Mouse (Mus musculus): ENCODE data around the gene Rtn4rl2. TPM values are rescaled to one million over a fixed set of nuclear protein-coding genes. Genes with fewer than 3 reads are reported as not detected.

The Rtn4rl2 gene
- polyA plus RNA-seq (2011; ENCODE audit: insufficient read depth, insufficient read length, low read depth, missing spikeins), result not detected in 2 replicates

GRCm38 (mm10) chr2:84886234-84886731 lies at the start of gene Rtn4rl2:
TSS of gene Rtn4rl2 (minus strand) at chr2:84886710.
- no peak for TF ChIP-seq POLR2A (IDR thresholded peaks at IDR 0.05; ENCODE audit: insufficient read depth, low read length)
- no peak for TF ChIP-seq EP300 (IDR thresholded peaks at IDR 0.05; ENCODE audit: insufficient read depth, low read depth, low read length)
- no peak for TF ChIP-seq CTCF (IDR thresholded peaks at IDR 0.05; ENCODE audit: low read depth, low read length)
- peak within 1 kb of the TSS; percentile 32 for H3K9ac ChIP-seq (ENCODE audit: low read depth, poor library complexity, severe bottlenecking)
- H3K4me1 ChIP-seq (ENCODE audit: control insufficient read depth, insufficient read depth, low read length), result no peaks in the 10 kb centered on the region
- peaks cover 19% of the 10 kb centered on the region for H3K27me3 ChIP-seq (ENCODE audit: control insufficient read depth, insufficient read depth, low read length, poor library complexity, severe bottlenecking)
- H3K36me3 ChIP-seq (ENCODE audit: control insufficient read depth, insufficient read depth, low read length, poor library complexity, severe bottlenecking), result no peaks in the 10 kb centered on the region
- H3K27ac ChIP-seq (ENCODE audit: insufficient read depth, low read length), result no peak within 1 kb of the TSS
- H3K4me3 ChIP-seq (ENCODE audit: low read depth, low read length), result peak within 1 kb of the TSS; percentile 64
- H3K9me3 ChIP-seq (replicated peaks; ENCODE audit: control insufficient read depth, insufficient read depth, low read length, poor library complexity, severe bottlenecking), result no peaks in the 10 kb centered on the region

DNA sequence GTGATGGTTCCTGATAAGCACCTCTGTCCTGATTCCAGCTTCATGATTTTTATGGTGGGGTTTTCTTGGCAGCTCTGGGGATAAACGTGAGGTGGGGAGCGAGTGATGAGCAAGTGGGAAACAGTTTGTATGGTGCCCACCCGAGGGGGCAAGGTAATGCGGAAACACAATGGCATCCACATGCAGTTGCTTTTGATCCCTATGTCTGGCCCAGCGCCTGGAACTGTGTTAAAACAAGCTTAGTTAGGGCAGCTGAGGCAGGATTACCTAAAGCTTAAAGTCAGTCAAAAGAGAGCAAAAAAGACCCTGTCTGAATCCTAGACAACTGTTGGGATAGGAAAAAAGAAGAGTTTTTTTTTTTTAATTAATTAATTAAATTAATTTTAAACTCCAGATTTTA lies 48.6 kb upstream of the Rtn4rl2 start:
- Histone ChIP-seq H3K36me3 (ENCODE audit: control insufficient read depth, insufficient read depth, low read length, poor library complexity, severe bottlenecking) (no peaks in the 10 kb centered on the region), H3K27me3 (ENCODE audit: control insufficient read depth, insufficient read depth, low read length, poor library complexity, severe bottlenecking) (no peaks in the 10 kb centered on the region), H3K27ac (ENCODE audit: insufficient read depth, low read length) (no peak overlapping the region), H3K9me3 (replicated peaks; ENCODE audit: control insufficient read depth, insufficient read depth, low read length, poor library complexity, severe bottlenecking) (no peaks in the 10 kb centered on the region), H3K4me1 (ENCODE audit: control insufficient read depth, insufficient read depth, low read length) (no peaks in the 10 kb centered on the region), H3K9ac (ENCODE audit: low read depth, poor library complexity, severe bottlenecking) (no peak overlapping the region), H3K4me3 (ENCODE audit: low read depth, low read length) (no peak overlapping the region)
- TF ChIP-seq EP300 (IDR thresholded peaks at IDR 0.05; ENCODE audit: insufficient read depth, low read depth, low read length) (no peak), CTCF (IDR thresholded peaks at IDR 0.05; ENCODE audit: low read depth, low read length) (no peak), POLR2A (IDR thresholded peaks at IDR 0.05; ENCODE audit: insufficient read depth, low read length) (no peak)

- Histone ChIP-seq H3K9ac (ENCODE audit: low read depth, poor library complexity, severe bottlenecking) (no peak overlapping the region), H3K27me3 (ENCODE audit: control insufficient read depth, insufficient read depth, low read length, poor library complexity, severe bottlenecking) (no peaks in the 10 kb centered on the region), H3K27ac (ENCODE audit: insufficient read depth, low read length) (no peak overlapping the region), H3K36me3 (ENCODE audit: control insufficient read depth, insufficient read depth, low read length, poor library complexity, severe bottlenecking) (no peaks in the 10 kb centered on the region), H3K9me3 (replicated peaks; ENCODE audit: control insufficient read depth, insufficient read depth, low read length, poor library complexity, severe bottlenecking) (no peaks in the 10 kb centered on the region), H3K4me1 (ENCODE audit: control insufficient read depth, insufficient read depth, low read length) (no peaks in the 10 kb centered on the region), H3K4me3 (ENCODE audit: low read depth, low read length) (no peak overlapping the region)
- no peak for TF ChIP-seq EP300 (IDR thresholded peaks at IDR 0.05; ENCODE audit: insufficient read depth, low read depth, low read length)
- TF ChIP-seq POLR2A (IDR thresholded peaks at IDR 0.05; ENCODE audit: insufficient read depth, low read length), result no peak
- no peak for TF ChIP-seq CTCF (IDR thresholded peaks at IDR 0.05; ENCODE audit: low read depth, low read length)
Observed at GRCm38 (mm10) chr2:84934649-84935007, 48.1 kb upstream of the Rtn4rl2 start.

DNA sequence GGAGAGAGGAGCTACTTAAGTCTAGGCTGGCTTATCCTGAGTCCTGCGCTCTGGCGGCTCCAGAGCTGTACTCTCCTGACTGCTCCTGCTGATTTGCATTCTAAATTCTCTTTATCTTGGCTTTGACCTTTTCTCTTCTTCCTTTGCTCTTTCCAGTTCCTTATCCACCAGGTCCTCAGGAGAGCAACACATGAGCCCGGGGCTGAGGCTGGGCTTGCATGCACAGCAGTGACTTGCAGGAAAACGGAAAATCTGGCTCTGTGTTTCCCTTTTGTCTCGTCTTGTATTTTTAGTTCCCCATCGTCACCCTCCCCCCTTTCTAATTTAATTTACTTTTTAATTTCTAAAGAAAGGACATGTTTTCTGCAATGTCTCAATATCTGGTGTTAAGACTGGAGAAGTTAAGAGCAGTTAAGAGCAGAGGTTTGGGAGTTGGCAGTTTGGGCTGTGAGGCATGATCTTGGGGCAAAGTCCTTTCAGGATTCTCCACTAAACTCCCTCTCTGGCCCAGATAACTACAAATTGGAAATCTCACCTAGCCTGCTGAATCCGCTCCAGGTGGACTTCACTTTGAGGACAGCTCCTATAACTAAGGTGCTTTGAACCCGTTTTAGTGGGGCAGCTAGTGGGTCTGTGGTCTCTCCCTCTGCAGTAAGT lies 47.6 kb upstream of the Rtn4rl2 start:
- no peaks in the 10 kb centered on the region for H3K36me3 ChIP-seq (ENCODE audit: control insufficient read depth, insufficient read depth, low read length, poor library complexity, severe bottlenecking)

DNA sequence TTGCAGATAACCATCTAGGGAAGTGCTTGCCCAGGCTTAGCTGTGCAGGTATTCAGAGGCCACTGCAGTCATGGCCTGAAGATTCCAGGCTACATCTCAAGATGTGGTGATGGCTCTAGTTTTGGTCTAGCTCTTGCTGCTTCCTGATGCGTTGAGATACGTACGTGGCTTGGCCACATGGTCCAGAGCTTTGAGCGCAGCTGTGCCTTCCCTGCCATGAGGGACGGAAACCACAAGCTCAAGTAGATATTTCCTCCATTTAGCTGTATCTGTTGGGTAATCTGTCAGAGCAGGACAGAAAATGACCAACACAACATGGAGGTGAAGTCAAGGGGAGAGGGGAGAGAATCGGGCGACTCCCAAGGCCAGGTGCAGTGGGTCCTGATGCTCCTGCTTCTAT lies 43.7 kb upstream of the Rtn4rl2 start:
- Histone ChIP-seq H3K36me3 (ENCODE audit: control insufficient read depth, insufficient read depth, low read length, poor library complexity, severe bottlenecking) (no peaks in the 10 kb centered on the region), H3K9ac (ENCODE audit: low read depth, poor library complexity, severe bottlenecking) (no peak overlapping the region), H3K27me3 (ENCODE audit: control insufficient read depth, insufficient read depth, low read length, poor library complexity, severe bottlenecking) (no peaks in the 10 kb centered on the region), H3K4me1 (ENCODE audit: control insufficient read depth, insufficient read depth, low read length) (no peaks in the 10 kb centered on the region), H3K9me3 (replicated peaks; ENCODE audit: control insufficient read depth, insufficient read depth, low read length, poor library complexity, severe bottlenecking) (no peaks in the 10 kb centered on the region), H3K27ac (ENCODE audit: insufficient read depth, low read length) (no peak overlapping the region), H3K4me3 (ENCODE audit: low read depth, low read length) (no peak overlapping the region)
- no peak for TF ChIP-seq POLR2A (IDR thresholded peaks at IDR 0.05; ENCODE audit: insufficient read depth, low read length)
- TF ChIP-seq EP300 (IDR thresholded peaks at IDR 0.05; ENCODE audit: insufficient read depth, low read depth, low read length), result no peak
- TF ChIP-seq CTCF (IDR thresholded peaks at IDR 0.05; ENCODE audit: low read depth, low read length), result no peak

More for the DNA sequence above, 47.6 kb upstream of the Rtn4rl2 start:
- H3K27me3 ChIP-seq (ENCODE audit: control insufficient read depth, insufficient read depth, low read length, poor library complexity, severe bottlenecking), result no peaks in the 10 kb centered on the region
- H3K4me3 ChIP-seq (ENCODE audit: low read depth, low read length), result no peak overlapping the region
- no peak overlapping the region for H3K9ac ChIP-seq (ENCODE audit: low read depth, poor library complexity, severe bottlenecking)
- TF ChIP-seq POLR2A (IDR thresholded peaks at IDR 0.05; ENCODE audit: insufficient read depth, low read length) (no peak), EP300 (IDR thresholded peaks at IDR 0.05; ENCODE audit: insufficient read depth, low read depth, low read length) (no peak), CTCF (IDR thresholded peaks at IDR 0.05; ENCODE audit: low read depth, low read length) (no peak)
- H3K9me3 ChIP-seq (replicated peaks; ENCODE audit: control insufficient read depth, insufficient read depth, low read length, poor library complexity, severe bottlenecking), result no peaks in the 10 kb centered on the region
- H3K27ac ChIP-seq (ENCODE audit: insufficient read depth, low read length), result no peak overlapping the region
- H3K4me1 ChIP-seq (ENCODE audit: control insufficient read depth, insufficient read depth, low read length), result no peaks in the 10 kb centered on the region

- Histone ChIP-seq H3K9ac (ENCODE audit: low read depth, poor library complexity, severe bottlenecking) (no peak overlapping the region), H3K27ac (ENCODE audit: insufficient read depth, low read length) (no peak overlapping the region), H3K36me3 (ENCODE audit: control insufficient read depth, insufficient read depth, low read length, poor library complexity, severe bottlenecking) (no peaks in the 10 kb centered on the region), H3K4me1 (ENCODE audit: control insufficient read depth, insufficient read depth, low read length) (no peaks in the 10 kb centered on the region), H3K4me3 (ENCODE audit: low read depth, low read length) (no peak overlapping the region), H3K9me3 (replicated peaks; ENCODE audit: control insufficient read depth, insufficient read depth, low read length, poor library complexity, severe bottlenecking) (no peaks in the 10 kb centered on the region), H3K27me3 (ENCODE audit: control insufficient read depth, insufficient read depth, low read length, poor library complexity, severe bottlenecking) (no peaks in the 10 kb centered on the region)
- TF ChIP-seq CTCF (IDR thresholded peaks at IDR 0.05; ENCODE audit: low read depth, low read length) (no peak), EP300 (IDR thresholded peaks at IDR 0.05; ENCODE audit: insufficient read depth, low read depth, low read length) (no peak), POLR2A (IDR thresholded peaks at IDR 0.05; ENCODE audit: insufficient read depth, low read length) (no peak)
Observed at GRCm38 (mm10) chr2:84919601-84920108, 33.1 kb upstream of the Rtn4rl2 start.
